9 mouse cellular contexts compared by ENCODE assay signal in genomic region chr13:91915582-91916239, GRCm38 (mm10). TPM values are rescaled to one million over a fixed set of nuclear protein-coding genes. Genes with fewer than 3 reads are reported as not detected.
A peak's percentile ranks its signal among the peaks of the same experiment; 100 is the strongest.
DNase-seq lines count a peak whose midpoint lies in the region; ATAC-seq lines count a peak whose summit lies in the region.
"Had no signal": no experiment of that assay in that cellular context is flagged by ENCODE, and none has a peak within 500 bp of the region (broad histone marks: within the 10 kb centered on the region; RNA-seq: fewer than 3 reads in every experiment).

No protein-coding gene starts in this region.

- H3K27ac ChIP-seq in forebrain, embryonic 16.5 days (ENCODE audit: low read length): no peak overlapping the region
- H3K27ac ChIP-seq in neural tube, embryonic 13.5 days (replicated peaks): no peak overlapping the region
- H3K27ac ChIP-seq: macrophage had no signal

- peak overlapping the region; percentile 3 for H3K4me2 ChIP-seq in forebrain, embryonic 16.5 days (ENCODE audit: low read length)
- peak overlapping the region; percentile 4; the same call in 1 of the 2 replicates for H3K4me2 ChIP-seq in neural tube, embryonic 13.5 days

- no peaks in the 10 kb centered on the region for H3K36me3 ChIP-seq in forebrain, embryonic 16.5 days (ENCODE audit: control insufficient read depth, insufficient read depth)
- H3K36me3 ChIP-seq in neural tube, embryonic 13.5 days: no peaks in the 10 kb centered on the region

- WGBS in forebrain, embryonic 16.5 days: 17% methylated on average over 6 of the region's 6 CpGs
- WGBS in neural tube, embryonic 13.5 days: 62% methylated on average over 6 of the region's 6 CpGs

- H3K4me3 ChIP-seq in forebrain, embryonic 16.5 days (replicated peaks; ENCODE audit: low read length): no peak overlapping the region
- H3K4me3 ChIP-seq in neural tube, embryonic 13.5 days: no peak overlapping the region

- H3K27me3 ChIP-seq in forebrain, embryonic 16.5 days (replicated peaks; ENCODE audit: control insufficient read depth, insufficient read depth, low read length): no peaks in the 10 kb centered on the region
- H3K27me3 ChIP-seq in neural tube, embryonic 13.5 days: no peaks in the 10 kb centered on the region

- H3K9me3 ChIP-seq in forebrain, embryonic 16.5 days (ENCODE audit: control insufficient read depth, low read length): no peaks in the 10 kb centered on the region
- H3K9me3 ChIP-seq in neural tube, embryonic 13.5 days: no peaks in the 10 kb centered on the region

- 0 out of 2 replicates have a peak overlapping the region, but pooled peaks have one; percentile 12 for H3K9ac ChIP-seq in forebrain, embryonic 16.5 days (replicated peaks; ENCODE audit: low read depth, low read length)
- no peak overlapping the region for H3K9ac ChIP-seq in neural tube, embryonic 13.5 days

- DNase-seq in adrenal gland, adult (ENCODE audit: inconsistent age in 2 of 2, low spot score in 1 of 2): peak; percentile 13 to 37
- DNase-seq in adrenal gland, postnatal 4 days (ENCODE audit: low spot score in 2 of 2): no peak
- DNase-seq in 3T3-L1 (ENCODE audit: low read depth, low spot score): peak; percentile 83
- DNase-seq in layer of hippocampus, postnatal 14 days (ENCODE audit: low spot score in 2 of 2): peak; percentile 54 to 74
- DNase-seq in urinary bladder, postnatal 25 days (ENCODE audit: low spot score): no peak

- peaks cover 7% of the 10 kb centered on the region for H3K4me1 ChIP-seq in forebrain, embryonic 16.5 days (replicated peaks; ENCODE audit: control insufficient read depth, insufficient read depth, low read length)
- peaks cover 16% of the 10 kb centered on the region for H3K4me1 ChIP-seq in neural tube, embryonic 13.5 days (replicated peaks)

- ATAC-seq in forebrain, embryonic 16.5 days: peak; percentile 79
- ATAC-seq in neural tube, embryonic 13.5 days (ENCODE audit: low read depth): peak; percentile 75
- no peak for ATAC-seq in megakaryocyte-erythroid progenitor cell, adult 5-6 weeks (replicated peaks; ENCODE audit: low FRiP score, low TSS enrichment, poor library complexity, severe bottlenecking)

RNA-seq across cellular contexts. Expression of gene Ckmt2, which starts 39.0 kb away (rescaled TPM):
- total RNA-seq in adrenal gland, postnatal 4 days (2021): 1 to 10 TPM; 6.5 to 7.6 TPM
- polyA plus RNA-seq in forebrain, embryonic 16.5 days (2015; fragmentation: Nextera tagmentation; extraction: Ambion mirVana): not detected in 2 replicates
- total RNA-seq in layer of hippocampus, postnatal 14 days (2021): under 1 TPM; 0.30 to 0.43 TPM
- 0.17 and 0.19 TPM in 2 replicates for polyA plus RNA-seq in neural tube, embryonic 13.5 days (2015; fragmentation: Nextera tagmentation; extraction: Ambion mirVana)
- not detected in 2 replicates for total RNA-seq in megakaryocyte-erythroid progenitor cell, adult 5-6 weeks (2014; fragmentation: Nextera tagmentation)
- total RNA-seq in megakaryocyte-erythroid progenitor cell, adult 5-6 weeks (2017): not detected in 2 replicates
- polyA plus RNA-seq: macrophage had no signal

Comparison
In these comparisons a context has a peak if more than half of its experiments do, and no peak if none do; other contexts are left out.
1. DNase-seq: peak in adrenal gland, adult (2 of 2), 3T3-L1 (single experiment) and layer of hippocampus, postnatal 14 days (2 of 2); none in adrenal gland, postnatal 4 days (0 of 2) and urinary bladder, postnatal 25 days (single experiment).
2. RNA of gene Ckmt2, which starts 39.0 kb away (total RNA-seq): 6.5 to 7.6 TPM in adrenal gland, postnatal 4 days; 0.30 to 0.43 TPM in layer of hippocampus, postnatal 14 days and not detected in megakaryocyte-erythroid progenitor cell, adult 5-6 weeks; every median in the first group is over 4 times any median in the second.